Mouse (Mus musculus): ENCODE measurements around the gene H1fx.

GRCm38 (mm10) chr6:88030432-88030831, 49.0 kb upstream of the H1fx start:
- no peak for TF ChIP-seq GATA1 (IDR thresholded peaks at IDR 0.05; ENCODE audit: borderline replicate concordance, low read length)
- no peak for TF ChIP-seq FLI1 (IDR thresholded peaks at IDR 0.05; ENCODE audit: low read length)
